Mouse (Mus musculus) intestine, postnatal 0 days (tissue): ENCODE results near the gene Rnf152. TPM values are rescaled to one million over a fixed set of nuclear protein-coding genes. Genes with fewer than 3 reads are reported as not detected.

Experiments used
- ATAC-seq: fragments of 200-750 bp; cut with Nextera tagmentation; 2 replicates; pipeline ENCODE4 v1.8.0; 2017; ENCODE audit warnings: mild to moderate bottlenecking, moderate TSS enrichment, moderate library complexity
- H3K27ac ChIP-seq: fragments of 300-500 bp; sonication (generic); 2 replicates; pipeline ENCODE4 v1.5.1; 2014; ENCODE audit warnings: mild to moderate bottlenecking, low read depth, low read length, moderate library complexity
- H3K27me3 ChIP-seq: fragments of 300-500 bp; sonication (generic); replicated peaks from 2 replicates; pipeline ENCODE4 v1.6.1; 2014; ENCODE audit warnings: low read length, mixed read lengths; ENCODE audit not compliant: control insufficient read depth, insufficient read depth
- H3K36me3 ChIP-seq: fragments of 300-500 bp; sonication (generic); 2 replicates; pipeline ENCODE4 v1.6.1; 2014; ENCODE audit warnings: mild to moderate bottlenecking, moderate library complexity; ENCODE audit not compliant: control insufficient read depth, insufficient read depth
- H3K4me1 ChIP-seq: fragments of 300-500 bp; sonication (generic); replicated peaks from 2 replicates; pipeline ENCODE4 v1.6.1; 2014; ENCODE audit warnings: antibody characterized with exemption, low read length, mixed read lengths; ENCODE audit not compliant: control insufficient read depth, insufficient read depth
- H3K4me2 ChIP-seq: fragments of 300-500 bp; sonication (generic); replicated peaks from 2 replicates; pipeline ENCODE4 v1.6.1; 2014; ENCODE audit warnings: low read depth, mild to moderate bottlenecking, moderate library complexity
- H3K4me3 ChIP-seq: fragments of 300-500 bp; sonication (generic); 2 replicates; pipeline ENCODE4 v1.5.1; 2014; ENCODE audit warnings: low read depth, low read length
- H3K9ac ChIP-seq: fragments of 300-500 bp; sonication (generic); 2 replicates; pipeline ENCODE4 v1.6.1; 2014; ENCODE audit warnings: mild to moderate bottlenecking, low read depth, low read length
- H3K9me3 ChIP-seq: fragments of 300-500 bp; sonication (generic); 2 replicates; pipeline ENCODE4 v1.6.1; 2016; ENCODE audit warnings: mixed run types; ENCODE audit not compliant: control insufficient read depth
- CTCF ChIP-seq: sonication (generic); IDR thresholded peaks from 2 replicates; pipeline ENCODE4 v1.5.1; 2016; ENCODE audit warnings: low read depth, mild to moderate bottlenecking, control low read depth, antibody characterized with exemption, moderate library complexity
- WGBS: fragments of 180-500 bp; shearing (Covaris S2); extraction: QIAGEN DNeasy Blood & Tissue Kit; methylation state at CpG from one replicate; pipeline ENCODE4 v1.1.7; 2014; 5-methylcytosine and 5-hydroxymethylcytosine counted together
- polyA plus RNA-seq: library from polyadenylated mRNA; unstranded; fragments of >200 nt; fragmentation: Nextera tagmentation; extraction: Ambion mirVana; gene quantifications from 2 replicates; pipeline ENCODE4 v1.2.1, GENCODE M21; 2015

Gene Rnf152
- polyA plus RNA-seq, 1 experiment from 2014 or later, result 1.8 TPM

- no peak for ATAC-seq
- H3K36me3 ChIP-seq, result no peaks in the 10 kb centered on the region
- 88% methylated on average over 4 of the region's 4 CpGs for WGBS
Measured at GRCm38 (mm10) chr1:105324636-105325035, 31.9 kb downstream of the Rnf152 start.

GRCm38 (mm10) chr1:105314010-105314800 lies 42.3 kb downstream of the Rnf152 start:
- Histone ChIP-seq H3K9me3 (no peaks in the 10 kb centered on the region), H3K36me3 (no peaks in the 10 kb centered on the region), H3K4me1 (0 out of 2 replicates have a peak, but pooled peaks cover 13% of the 10 kb centered on the region), H3K4me3 (no peak overlapping the region), H3K27ac (no peak overlapping the region), H3K27me3 (no peaks in the 10 kb centered on the region), H3K4me2 (no peak overlapping the region), H3K9ac (no peak overlapping the region)
- 48% methylated on average over 3 of the region's 3 CpGs for WGBS
- ATAC-seq, result peak; percentile 77
- no peak for TF ChIP-seq CTCF

More at GRCm38 (mm10) chr1:105324636-105325035, 31.9 kb downstream of the Rnf152 start:
- Histone ChIP-seq H3K27me3 (no peaks in the 10 kb centered on the region), H3K9ac (no peak overlapping the region), H3K4me1 (no peaks in the 10 kb centered on the region), H3K4me3 (no peak overlapping the region), H3K9me3 (no peaks in the 10 kb centered on the region), H3K27ac (no peak overlapping the region), H3K4me2 (no peak overlapping the region)
- no peak for TF ChIP-seq CTCF

GRCm38 (mm10) chr1:105312601-105312901 lies 44.0 kb downstream of the Rnf152 start:
- 62% methylated on average over 2 of the region's 2 CpGs for WGBS
- H3K27ac ChIP-seq, result no peak overlapping the region
- H3K4me3 ChIP-seq, result no peak overlapping the region
- 0 out of 2 replicates have a peak, but pooled peaks cover 13% of the 10 kb centered on the region for H3K4me1 ChIP-seq
- H3K4me2 ChIP-seq, result no peak overlapping the region
- TF ChIP-seq CTCF, result no peak
- H3K27me3 ChIP-seq, result no peaks in the 10 kb centered on the region
- H3K9ac ChIP-seq, result no peak overlapping the region
- ATAC-seq, result no peak
- no peaks in the 10 kb centered on the region for H3K36me3 ChIP-seq
- H3K9me3 ChIP-seq, result no peaks in the 10 kb centered on the region

GRCm38 (mm10) chr1:105311899-105312600 lies 44.5 kb downstream of the Rnf152 start:
- ATAC-seq, result no peak
- H3K36me3 ChIP-seq, result no peaks in the 10 kb centered on the region
- H3K27ac ChIP-seq, result no peak overlapping the region
- no peak overlapping the region for H3K4me2 ChIP-seq
- no peak overlapping the region for H3K9ac ChIP-seq
- H3K27me3 ChIP-seq, result no peaks in the 10 kb centered on the region
- no peak overlapping the region for H3K4me3 ChIP-seq
- no peak for TF ChIP-seq CTCF
- H3K4me1 ChIP-seq, result 0 out of 2 replicates have a peak, but pooled peaks cover 13% of the 10 kb centered on the region
- 100% methylated on average over 1 of the region's 1 CpGs for WGBS
- no peaks in the 10 kb centered on the region for H3K9me3 ChIP-seq

- Histone ChIP-seq H3K9ac (no peak overlapping the region), H3K4me2 (no peak overlapping the region), H3K27me3 (no peaks in the 10 kb centered on the region), H3K27ac (no peak overlapping the region), H3K9me3 (no peaks in the 10 kb centered on the region), H3K4me3 (no peak overlapping the region), H3K4me1 (no peaks in the 10 kb centered on the region), H3K36me3 (no peaks in the 10 kb centered on the region)
- ATAC-seq, result no peak
- WGBS, result 71% methylated on average over 6 of the region's 6 CpGs
- TF ChIP-seq CTCF, result no peak
Measured at GRCm38 (mm10) chr1:105302164-105302563, 54.3 kb downstream of the Rnf152 start.

GRCm38 (mm10) chr1:105301764-105302163 lies 54.7 kb downstream of the Rnf152 start:
- TF ChIP-seq CTCF, result no peak
- 80% methylated on average over 9 of the region's 9 CpGs for WGBS
- H3K27me3 ChIP-seq, result no peaks in the 10 kb centered on the region
- H3K9me3 ChIP-seq, result no peaks in the 10 kb centered on the region
- no peak overlapping the region for H3K27ac ChIP-seq
- H3K36me3 ChIP-seq, result no peaks in the 10 kb centered on the region
- no peak overlapping the region for H3K9ac ChIP-seq
- H3K4me2 ChIP-seq, result no peak overlapping the region
- no peak for ATAC-seq
- H3K4me1 ChIP-seq, result no peaks in the 10 kb centered on the region
- no peak overlapping the region for H3K4me3 ChIP-seq
